Mouse (Mus musculus) adrenal gland, postnatal 25 days (tissue): ENCODE measurements around the gene Dhx15. TPM values are rescaled to one million over a fixed set of nuclear protein-coding genes. Genes with fewer than 3 reads are reported as not detected.

ENCODE experiments used
- DNase-seq: peaks from one replicate; pipeline ENCODE4 v3.0.0; 2021; ENCODE audit warnings: mixed read lengths
- microRNA-seq, 2 experiments: library from miRNA; unstranded; fragments of <30 nt; microRNA quantifications; one replicate each; pipeline ENCODE4 v1.2.0; 2021
- total RNA-seq: library from RNA; stranded (reverse); gene quantifications from 2 replicates; pipeline ENCODE4 v1.2.3, GENCODE M21; 2021

Dhx15 gene
- total RNA-seq, 1 experiment from 2014 or later = 114 TPM

DNA sequence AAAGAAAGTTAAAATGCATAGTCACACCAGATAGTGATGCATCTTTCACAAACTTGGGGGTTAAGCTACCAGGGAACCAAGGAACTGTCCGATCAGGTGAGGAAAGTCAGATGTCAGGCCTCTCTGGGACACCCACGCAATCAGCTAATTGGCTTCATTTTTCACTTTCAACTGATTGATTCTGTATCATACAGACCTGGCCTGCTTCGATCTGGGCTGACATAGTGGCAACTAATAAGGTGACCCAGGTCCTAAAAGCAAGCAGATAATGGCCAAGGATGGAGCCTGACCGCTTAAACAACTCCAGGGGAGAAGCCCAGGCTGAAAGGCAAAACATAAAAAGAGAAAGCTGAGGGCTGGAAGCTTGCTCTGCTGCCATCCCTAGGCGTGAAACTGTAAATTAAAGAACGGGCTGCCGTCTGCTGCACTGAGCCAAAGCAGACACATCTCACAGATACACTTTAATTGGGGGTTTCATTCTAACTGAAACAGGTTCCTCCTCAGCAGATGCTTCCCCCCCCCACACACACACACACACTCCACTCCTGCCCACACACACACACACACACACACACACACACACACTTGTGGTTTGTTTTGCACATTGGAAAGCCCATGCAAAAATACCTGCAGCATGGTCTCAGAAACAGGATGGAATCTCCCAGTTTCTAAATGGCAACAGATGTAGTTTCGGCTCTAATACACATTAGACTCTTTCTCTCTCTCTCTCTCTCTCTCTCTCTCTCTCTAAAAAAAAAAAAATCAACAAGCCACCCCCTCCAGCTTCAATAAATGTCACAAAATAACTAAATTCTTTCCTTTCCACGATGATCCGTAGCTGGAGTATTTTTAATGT is 79.3 kb downstream of the Dhx15 start:
- DNase-seq = no peak

Small RNAs within 50 kb of the gene (microRNA-seq; reads per million reads assigned to microRNA genes)
- gene Mir6417 = 0 reads per million in 2 experiments

Other genes with a start within 250 kb of the Dhx15 start
- gene Sod3, start 173.3 kb upstream of the Dhx15 start, total RNA-seq = 211 and 224 TPM in 2 replicates